Mouse (Mus musculus) lung, embryonic 16.5 days (tissue): ENCODE measurements around the gene Cdkl4. TPM values are rescaled to one million over a fixed set of nuclear protein-coding genes. Genes with fewer than 3 reads are reported as not detected.
"Not testable (repeated sequence)": the region's sequence is repeated elsewhere in the genome, so short reads cannot be mapped to it uniquely, and the experiment has no call there.

Experiments used
- ATAC-seq: fragments of 200-750 bp; cut with Nextera tagmentation; 2 replicates; pipeline ENCODE4 v1.8.0; 2017; ENCODE audit warnings: low read depth, mild to moderate bottlenecking, moderate library complexity
- H3K27ac ChIP-seq: fragments of 300-500 bp; sonication (generic); 2 replicates; pipeline ENCODE4 v1.5.1; 2014; ENCODE audit warnings: mild to moderate bottlenecking, control low read depth, low read length
- H3K27me3 ChIP-seq: fragments of 300-500 bp; sonication (generic); 2 replicates; pipeline ENCODE4 v1.6.1; 2014; ENCODE audit warnings: low read depth, low read length, mixed read lengths; ENCODE audit not compliant: control insufficient read depth, insufficient read depth
- H3K36me3 ChIP-seq: fragments of 300-500 bp; sonication (generic); 2 replicates; pipeline ENCODE4 v1.6.1; 2014; ENCODE audit warnings: low read length; ENCODE audit not compliant: control insufficient read depth, insufficient read depth
- H3K4me1 ChIP-seq: fragments of 300-500 bp; sonication (generic); replicated peaks from 2 replicates; pipeline ENCODE4 v1.6.1; 2014; ENCODE audit warnings: low read length, mixed read lengths; ENCODE audit not compliant: control insufficient read depth, insufficient read depth
- H3K4me2 ChIP-seq: fragments of 300-500 bp; sonication (generic); 2 replicates; pipeline ENCODE4 v1.6.1; 2014; ENCODE audit warnings: low read depth, low read length, control low read depth
- H3K4me3 ChIP-seq: fragments of 300-500 bp; sonication (generic); 2 replicates; pipeline ENCODE4 v1.5.1; 2014; ENCODE audit warnings: mild to moderate bottlenecking, low read length, control low read depth
- H3K9ac ChIP-seq: fragments of 300-500 bp; sonication (generic); 2 replicates; pipeline ENCODE4 v1.6.1; 2014; ENCODE audit warnings: low read length, control low read depth
- H3K9me3 ChIP-seq: fragments of 300-500 bp; sonication (generic); 2 replicates; pipeline ENCODE4 v1.6.1; 2016; ENCODE audit warnings: low read length; ENCODE audit not compliant: control insufficient read depth
- WGBS: fragments of 180-500 bp; shearing (Covaris S2); extraction: QIAGEN DNeasy Blood & Tissue Kit; methylation state at CpG from one replicate; pipeline ENCODE4 v1.1.7; 2014; 5-methylcytosine and 5-hydroxymethylcytosine counted together
- polyA plus RNA-seq: library from polyadenylated mRNA; unstranded; fragments of >200 nt; fragmentation: Nextera tagmentation; extraction: Ambion mirVana; gene quantifications from 2 replicates; pipeline ENCODE4 v1.2.1, GENCODE M21; 2015

Gene Cdkl4
- polyA plus RNA-seq, 1 experiment from 2014 or later = 2.3 TPM

GRCm38 (mm10) chr17:80535633-80536032 is 42.0 kb downstream of the Cdkl4 start:
- Histone ChIP-seq H3K9ac (no peak overlapping the region), H3K4me3 (no peak overlapping the region), H3K27ac (no peak overlapping the region), H3K36me3 (no peaks in the 10 kb centered on the region), H3K27me3 (no peaks in the 10 kb centered on the region), H3K4me2 (no peak overlapping the region), H3K9me3 (no peaks in the 10 kb centered on the region), H3K4me1 (no peaks in the 10 kb centered on the region)
- ATAC-seq = no peak
- 36% methylated on average over 6 of the region's 6 CpGs for WGBS

- not testable (repeated sequence) for H3K4me1 ChIP-seq, H3K4me2 ChIP-seq, H3K9ac ChIP-seq, H3K27ac ChIP-seq, H3K27me3 ChIP-seq, ATAC-seq, H3K9me3 ChIP-seq, H3K4me3 ChIP-seq, H3K36me3 ChIP-seq
- 47% methylated on average over 2 of the region's 2 CpGs for WGBS
Observed at GRCm38 (mm10) chr17:80531351-80531750, 46.3 kb downstream of the Cdkl4 start.

GRCm38 (mm10) chr17:80523231-80523630 is 54.4 kb downstream of the Cdkl4 start:
- no peak for ATAC-seq
- WGBS = 82% methylated on average over 3 of the region's 3 CpGs
- H3K9me3 ChIP-seq = no peaks in the 10 kb centered on the region
- no peaks in the 10 kb centered on the region for H3K36me3 ChIP-seq
- H3K27me3 ChIP-seq = no peaks in the 10 kb centered on the region
- H3K4me3 ChIP-seq = no peak overlapping the region
- no peak overlapping the region for H3K9ac ChIP-seq
- H3K4me1 ChIP-seq = no peaks in the 10 kb centered on the region
- no peak overlapping the region for H3K4me2 ChIP-seq
- H3K27ac ChIP-seq = no peak overlapping the region

- H3K4me2 ChIP-seq = no peak overlapping the region
- H3K9ac ChIP-seq = no peak overlapping the region
- no peaks in the 10 kb centered on the region for H3K9me3 ChIP-seq
- no peak overlapping the region for H3K4me3 ChIP-seq
- no peaks in the 10 kb centered on the region for H3K4me1 ChIP-seq
- no peaks in the 10 kb centered on the region for H3K36me3 ChIP-seq
- no peak overlapping the region for H3K27ac ChIP-seq
- ATAC-seq = no peak
- no peaks in the 10 kb centered on the region for H3K27me3 ChIP-seq
- 65% methylated on average over 7 of the region's 7 CpGs for WGBS
Observed at GRCm38 (mm10) chr17:80522229-80522556, 55.4 kb downstream of the Cdkl4 start.

GRCm38 (mm10) chr17:80521521-80522228 is 55.9 kb downstream of the Cdkl4 start:
- no peak overlapping the region for H3K9ac ChIP-seq
- no peaks in the 10 kb centered on the region for H3K4me1 ChIP-seq
- ATAC-seq = no peak
- H3K4me3 ChIP-seq = no peak overlapping the region
- WGBS = 68% methylated on average over 4 of the region's 4 CpGs
- no peak overlapping the region for H3K4me2 ChIP-seq
- H3K27ac ChIP-seq = no peak overlapping the region
- H3K36me3 ChIP-seq = no peaks in the 10 kb centered on the region
- H3K27me3 ChIP-seq = no peaks in the 10 kb centered on the region
- no peaks in the 10 kb centered on the region for H3K9me3 ChIP-seq

- no peaks in the 10 kb centered on the region for H3K4me1 ChIP-seq
- 66% methylated on average over 8 of the region's 8 CpGs for WGBS
- no peak overlapping the region for H3K9ac ChIP-seq
- no peak overlapping the region for H3K4me3 ChIP-seq
- H3K27me3 ChIP-seq = no peaks in the 10 kb centered on the region
- no peaks in the 10 kb centered on the region for H3K9me3 ChIP-seq
- no peak for ATAC-seq
- no peak overlapping the region for H3K27ac ChIP-seq
- no peak overlapping the region for H3K4me2 ChIP-seq
- no peaks in the 10 kb centered on the region for H3K36me3 ChIP-seq
Observed at GRCm38 (mm10) chr17:80520537-80520936, 57.1 kb downstream of the Cdkl4 start.

- Histone ChIP-seq H3K27me3 (no peaks in the 10 kb centered on the region), H3K9ac (no peak overlapping the region), H3K4me1 (no peaks in the 10 kb centered on the region), H3K4me3 (no peak overlapping the region), H3K4me2 (no peak overlapping the region), H3K27ac (no peak overlapping the region), H3K9me3 (no peaks in the 10 kb centered on the region), H3K36me3 (no peaks in the 10 kb centered on the region)
- 87% methylated on average over 12 of the region's 12 CpGs for WGBS
- no peak for ATAC-seq
Observed at GRCm38 (mm10) chr17:80518811-80519210, 58.8 kb downstream of the Cdkl4 start.

- WGBS = 56% methylated on average over 9 of the region's 9 CpGs
- Histone ChIP-seq H3K36me3 (no peaks in the 10 kb centered on the region), H3K9me3 (no peaks in the 10 kb centered on the region), H3K27me3 (no peaks in the 10 kb centered on the region), H3K4me2 (no peak overlapping the region), H3K4me1 (no peaks in the 10 kb centered on the region), H3K4me3 (no peak overlapping the region), H3K27ac (no peak overlapping the region), H3K9ac (no peak overlapping the region)
- ATAC-seq = no peak
Observed at GRCm38 (mm10) chr17:80517244-80517643, 60.4 kb downstream of the Cdkl4 start.

- Histone ChIP-seq H3K27ac (no peak overlapping the region), H3K4me2 (no peak overlapping the region), H3K4me1 (no peaks in the 10 kb centered on the region), H3K9me3 (no peaks in the 10 kb centered on the region), H3K36me3 (no peaks in the 10 kb centered on the region), H3K4me3 (no peak overlapping the region), H3K9ac (no peak overlapping the region), H3K27me3 (no peaks in the 10 kb centered on the region)
- WGBS = 82% methylated on average over 9 of the region's 9 CpGs
- no peak for ATAC-seq
Observed at GRCm38 (mm10) chr17:80515956-80516355, 61.7 kb downstream of the Cdkl4 start.

- ATAC-seq = no peak
- Histone ChIP-seq H3K4me2 (no peak overlapping the region), H3K4me3 (no peak overlapping the region), H3K36me3 (no peaks in the 10 kb centered on the region), H3K9me3 (no peaks in the 10 kb centered on the region), H3K27me3 (no peaks in the 10 kb centered on the region), H3K27ac (no peak overlapping the region), H3K9ac (no peak overlapping the region), H3K4me1 (no peaks in the 10 kb centered on the region)
- WGBS = 92% methylated on average over 7 of the region's 7 CpGs
Observed at GRCm38 (mm10) chr17:80515513-80515912, 62.1 kb downstream of the Cdkl4 start.
